Mouse (Mus musculus) midbrain, embryonic 10.5 days (tissue): ENCODE results near the gene Dmac2. TPM values are rescaled to one million over a fixed set of nuclear protein-coding genes. Genes with fewer than 3 reads are reported as not detected.

ENCODE experiments used
- DNase-seq: peaks from one replicate; pipeline ENCODE4 v3.0.0-alpha.2; 2017; ENCODE audit warnings: low spot score
- H3K27ac ChIP-seq: fragments of 300-500 bp; sonication (generic); replicated peaks from 2 replicates; pipeline ENCODE4 v1.5.1; 2016; ENCODE audit warnings: mild to moderate bottlenecking
- H3K27me3 ChIP-seq: fragments of 300-500 bp; sonication (generic); 2 replicates; pipeline ENCODE4 v1.6.1; 2016; ENCODE audit warnings: low read depth, mild to moderate bottlenecking; ENCODE audit not compliant: poor library complexity, severe bottlenecking
- H3K36me3 ChIP-seq: fragments of 300-500 bp; sonication (generic); 2 replicates; pipeline ENCODE4 v1.6.1; 2016; ENCODE audit warnings: mild to moderate bottlenecking, moderate library complexity
- H3K4me1 ChIP-seq: fragments of 300-500 bp; sonication (generic); 2 replicates; pipeline ENCODE4 v1.6.1; 2016
- H3K4me3 ChIP-seq: fragments of 300-500 bp; sonication (generic); 2 replicates; pipeline ENCODE4 v1.5.1; 2016; ENCODE audit warnings: mild to moderate bottlenecking, moderate library complexity
- H3K9me3 ChIP-seq: fragments of 300-500 bp; sonication (generic); replicated peaks from 2 replicates; pipeline ENCODE4 v1.6.1; 2016; ENCODE audit warnings: mild to moderate bottlenecking
- WGBS: fragments of 180-500 bp; shearing (Covaris S2); methylation state at CpG from one replicate; pipeline ENCODE4 v1.1.7; 2016; 5-methylcytosine and 5-hydroxymethylcytosine counted together
- polyA plus RNA-seq: library from polyadenylated mRNA; unstranded; fragments of >200 nt; fragmentation: Nextera tagmentation; extraction: Ambion mirVana; gene quantifications from 2 replicates; pipeline ENCODE4 v1.2.1, GENCODE M21; 2016

Gene Dmac2
- polyA plus RNA-seq, 1 experiment from 2014 or later: 22.8 TPM

DNA sequence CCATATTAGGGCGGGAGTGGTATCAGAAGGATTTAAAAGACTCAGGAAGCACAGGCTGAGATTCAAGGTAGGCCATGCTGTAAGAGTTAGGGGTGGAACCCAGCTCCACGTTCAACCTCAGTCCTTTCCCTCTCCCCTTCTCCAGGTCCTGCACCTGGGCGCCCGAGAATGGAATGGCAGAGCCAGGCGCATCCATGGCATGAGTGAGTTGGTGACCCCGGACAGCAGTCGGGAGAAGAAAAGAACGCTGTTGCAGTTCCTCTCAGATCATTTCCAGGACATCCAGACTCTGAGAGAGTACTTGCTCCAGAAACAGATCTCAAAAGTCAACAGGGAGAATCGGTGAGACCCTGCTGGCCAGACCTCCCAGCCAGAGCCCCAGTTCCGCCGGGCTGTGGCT, 1.5 kb downstream of the Dmac2 start:
- no peak overlapping the region for H3K4me3 ChIP-seq
- no peaks in the 10 kb centered on the region for H3K27me3 ChIP-seq
- WGBS: 93% methylated on average over 11 of the region's 11 CpGs
- peaks cover 20% of the 10 kb centered on the region for H3K36me3 ChIP-seq
- no peak overlapping the region for H3K27ac ChIP-seq
- DNase-seq: no peak
- H3K4me1 ChIP-seq: peaks cover 15% of the 10 kb centered on the region
- no peaks in the 10 kb centered on the region for H3K9me3 ChIP-seq

DNA sequence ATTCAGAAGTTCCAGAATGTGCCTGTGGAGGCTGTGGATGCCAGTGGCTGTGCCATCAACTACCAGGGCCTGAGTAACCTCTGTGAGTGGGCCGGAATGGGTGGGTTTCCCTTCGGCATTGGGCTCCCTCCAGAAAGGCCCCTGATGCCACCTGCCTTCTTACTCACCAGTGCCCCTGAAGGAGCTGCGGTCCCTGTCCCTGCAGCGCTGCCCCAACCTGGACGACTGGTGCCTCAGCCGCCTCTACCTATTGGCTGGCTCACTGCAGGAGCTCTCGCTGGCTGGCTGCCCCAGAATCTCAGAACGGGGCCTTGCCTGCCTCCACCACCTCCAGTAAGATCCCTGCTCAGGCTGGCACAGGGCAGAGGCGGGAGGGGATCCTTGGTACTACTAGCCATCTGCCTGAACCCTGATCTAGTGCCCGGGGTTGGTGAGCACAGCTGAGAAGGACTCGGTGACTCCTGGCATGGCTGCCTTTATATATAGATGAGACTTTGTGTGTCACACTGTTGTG, 4.7 kb downstream of the Dmac2 start:
- peaks cover 24% of the 10 kb centered on the region for H3K36me3 ChIP-seq
- H3K9me3 ChIP-seq: no peaks in the 10 kb centered on the region
- peaks cover 28% of the 10 kb centered on the region for H3K4me1 ChIP-seq
- DNase-seq: no peak
- 88% methylated on average over 11 of the region's 11 CpGs for WGBS
- H3K27ac ChIP-seq: no peak overlapping the region
- peaks cover 25% of the 10 kb centered on the region for H3K27me3 ChIP-seq
- no peak overlapping the region for H3K4me3 ChIP-seq

DNA sequence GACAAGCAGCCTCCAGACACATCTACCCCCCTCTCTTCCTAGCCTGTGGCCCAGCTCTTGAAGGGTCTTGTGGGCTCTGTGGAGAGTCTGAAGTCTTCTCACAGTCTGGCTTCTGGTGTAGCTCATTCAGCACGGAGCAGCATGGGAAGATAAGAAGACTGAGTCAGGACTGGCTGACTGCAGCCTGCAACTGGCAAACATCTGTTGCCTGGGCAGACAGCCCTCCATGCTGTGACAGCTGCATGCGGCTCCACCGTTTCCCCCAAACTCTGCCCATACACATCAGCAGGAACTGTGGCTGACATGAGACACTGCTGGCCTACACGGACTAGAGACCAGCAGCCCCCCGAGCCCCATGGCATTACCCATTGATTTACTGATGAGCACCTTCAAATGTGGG, 5.6 kb downstream of the Dmac2 start:
- H3K36me3 ChIP-seq: peaks cover 31% of the 10 kb centered on the region

DNA sequence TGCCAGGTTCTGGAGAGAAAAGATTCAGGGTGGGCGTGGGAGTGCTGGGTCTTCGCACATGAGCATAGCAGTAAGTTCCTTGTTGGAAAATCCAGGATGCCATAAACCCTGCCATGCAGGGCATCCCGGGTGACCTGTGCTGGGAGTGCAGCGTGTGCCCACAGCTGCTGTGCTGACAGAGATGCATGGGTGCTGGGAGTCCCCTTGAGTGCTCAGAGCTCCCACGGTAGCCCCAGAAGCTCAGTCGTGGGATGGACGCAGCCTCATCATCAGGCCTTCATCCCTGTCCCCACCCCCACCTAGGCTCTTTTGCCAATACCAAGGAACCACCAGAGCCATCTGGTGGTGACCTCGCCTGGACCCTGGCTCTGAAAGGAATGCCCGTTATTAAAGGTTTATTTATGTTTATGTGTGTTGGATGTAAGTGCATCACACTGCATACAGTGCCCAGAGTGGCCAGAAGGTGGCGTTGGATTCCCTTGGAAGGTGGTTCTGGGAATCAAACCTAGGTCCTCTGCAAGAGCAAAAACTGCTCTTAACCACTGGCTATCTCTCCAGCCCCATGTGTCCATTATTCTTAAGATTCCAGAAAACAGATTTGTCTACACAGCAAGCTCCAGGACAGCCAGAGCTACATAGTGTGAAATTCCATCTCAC, 6.5 kb downstream of the Dmac2 start:
- peaks cover 28% of the 10 kb centered on the region for H3K27me3 ChIP-seq
- H3K9me3 ChIP-seq: no peaks in the 10 kb centered on the region
- H3K4me3 ChIP-seq: no peak overlapping the region
- peaks cover 40% of the 10 kb centered on the region for H3K36me3 ChIP-seq
- H3K4me1 ChIP-seq: peaks cover 16% of the 10 kb centered on the region
- no peak for DNase-seq
- 78% methylated on average over 10 of the region's 10 CpGs for WGBS
- H3K27ac ChIP-seq: no peak overlapping the region

More for the DNA sequence above, 5.6 kb downstream of the Dmac2 start:
- H3K4me3 ChIP-seq: no peak overlapping the region
- no peak for DNase-seq
- no peak overlapping the region for H3K27ac ChIP-seq
- 85% methylated on average over 5 of the region's 5 CpGs for WGBS
- no peaks in the 10 kb centered on the region for H3K9me3 ChIP-seq
- peaks cover 28% of the 10 kb centered on the region for H3K27me3 ChIP-seq
- H3K4me1 ChIP-seq: peaks cover 20% of the 10 kb centered on the region

DNA sequence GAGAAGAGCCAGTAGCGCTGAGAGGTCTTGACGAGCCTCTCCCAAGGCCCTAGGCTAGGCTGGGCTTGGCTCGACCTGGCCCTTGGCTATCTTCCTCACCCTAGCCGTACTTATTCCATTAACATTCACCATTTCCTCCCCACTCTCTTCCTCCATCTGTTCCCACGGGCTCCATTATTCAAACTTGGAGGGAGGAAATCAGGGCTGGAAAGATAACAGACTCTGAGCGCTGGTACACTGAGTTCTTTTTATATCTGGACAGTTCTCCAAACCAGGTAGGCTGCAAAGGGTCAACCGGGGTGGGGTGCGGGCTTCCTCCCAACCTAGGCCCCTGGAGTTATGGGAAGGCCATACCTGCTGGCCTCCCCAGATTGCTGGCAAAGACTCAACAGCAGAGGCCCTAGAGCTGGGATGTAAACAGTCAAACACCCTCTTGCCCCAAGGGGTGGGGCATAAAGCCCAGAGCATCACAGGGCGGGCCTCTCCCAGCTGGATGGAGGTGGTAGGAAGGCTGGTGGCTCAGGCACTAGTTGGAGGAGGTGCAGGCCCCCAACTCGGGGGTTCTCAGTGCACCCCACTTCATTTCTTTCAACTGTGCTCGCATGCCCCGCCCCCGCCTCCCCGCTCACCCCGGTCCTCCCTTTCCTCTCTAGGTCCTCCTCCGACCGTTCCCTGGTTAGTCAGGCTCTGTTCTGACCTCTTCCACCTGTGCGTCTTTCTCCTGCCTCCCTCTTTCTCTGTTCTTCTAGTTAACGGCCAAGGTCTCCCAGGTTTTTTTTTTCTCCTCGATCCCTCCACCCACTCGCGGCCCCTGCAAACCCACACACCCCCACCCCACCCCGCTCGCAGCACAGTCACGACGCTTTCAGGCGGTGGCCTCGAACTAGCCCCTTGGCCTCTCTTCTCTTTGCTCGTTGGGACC, 7.6 kb downstream of the Dmac2 start, which contains the start of gene B3gnt8:
Gene B3gnt8 (plus strand): TSS at position 146 of the 922 bp plus-strand sequence.
- Histone ChIP-seq H3K36me3 (peaks cover 50% of the 10 kb centered on the region), H3K9me3 (no peaks in the 10 kb centered on the region), H3K27ac (peak within 1 kb of the TSS; percentile 39; the same call in 1 of the 2 replicates), H3K27me3 (peaks cover 28% of the 10 kb centered on the region), H3K4me1 (peaks cover 16% of the 10 kb centered on the region), H3K4me3 (peak within 1 kb of the TSS; percentile 49)
- 23% methylated on average over 29 of the region's 29 CpGs for WGBS
- DNase-seq: no peak

DNA sequence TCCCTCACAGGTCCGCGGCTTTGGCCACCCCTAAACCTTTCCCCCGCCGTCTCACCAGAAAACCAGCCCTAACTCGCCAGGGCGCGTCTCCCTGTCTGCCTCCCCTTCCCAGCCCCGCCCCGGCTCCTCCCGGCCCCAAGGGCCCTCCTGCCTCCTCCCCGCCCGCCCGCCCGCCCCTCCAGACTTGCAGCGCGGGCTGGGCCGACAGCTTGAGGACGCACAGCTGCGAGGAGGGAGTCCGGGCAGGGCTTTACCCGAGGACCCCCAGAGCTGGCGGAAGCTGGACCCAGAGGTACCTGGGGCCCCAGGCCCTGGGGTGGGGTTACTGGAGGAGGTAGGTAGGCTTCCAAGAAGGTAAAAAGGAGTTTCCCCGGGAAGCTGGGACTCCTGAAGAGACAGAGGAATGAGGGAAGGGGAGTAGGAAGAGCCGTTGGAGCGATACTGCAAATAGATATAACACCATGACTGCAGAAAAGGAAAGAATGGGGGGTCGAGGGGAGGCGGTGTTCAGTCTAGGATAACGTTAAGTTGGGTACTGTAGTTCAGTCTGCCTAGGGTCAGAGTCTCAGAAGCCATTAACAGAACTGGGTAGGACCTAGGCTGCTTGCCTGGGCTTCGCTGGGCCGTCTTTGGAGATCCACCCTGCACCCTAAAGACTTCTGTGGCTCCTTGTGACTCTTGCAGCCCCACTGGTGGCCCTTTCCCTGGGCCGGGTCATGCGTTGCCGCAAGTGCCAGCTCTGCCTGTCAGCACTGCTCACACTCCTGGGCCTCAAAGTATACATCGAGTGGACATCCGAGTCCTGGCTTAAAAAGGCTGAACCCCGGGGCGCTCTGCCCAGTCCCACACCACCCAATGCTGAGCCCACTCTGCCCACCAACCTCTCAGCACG, 8.5 kb downstream of the Dmac2 start:
- peak overlapping the region; percentile 39; the same call in 1 of the 2 replicates for H3K27ac ChIP-seq
- H3K9me3 ChIP-seq: no peaks in the 10 kb centered on the region
- peaks cover 16% of the 10 kb centered on the region for H3K4me1 ChIP-seq
- WGBS: 21% methylated on average over 34 of the region's 38 CpGs
- DNase-seq: peak; percentile 59
- H3K36me3 ChIP-seq: peaks cover 48% of the 10 kb centered on the region
- peaks cover 28% of the 10 kb centered on the region for H3K27me3 ChIP-seq
- peak overlapping the region; percentile 49 for H3K4me3 ChIP-seq

DNA sequence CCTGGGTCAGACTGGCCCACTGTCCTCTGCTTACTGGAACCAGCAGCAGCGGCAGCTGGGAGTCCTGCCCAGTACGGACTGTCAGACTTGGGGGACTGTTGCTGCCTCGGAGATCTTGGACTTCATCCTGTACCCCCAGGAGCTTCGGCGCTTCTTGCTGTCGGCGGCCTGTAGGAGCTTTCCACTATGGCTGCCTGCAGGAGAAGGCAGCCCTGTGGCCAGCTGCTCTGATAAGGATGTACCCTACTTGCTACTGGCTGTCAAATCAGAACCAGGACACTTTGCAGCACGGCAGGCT, 9.1 kb downstream of the Dmac2 start:
- no peak for DNase-seq
- Histone ChIP-seq H3K9me3 (no peaks in the 10 kb centered on the region), H3K4me1 (peaks cover 16% of the 10 kb centered on the region), H3K27ac (no peak overlapping the region), H3K27me3 (peaks cover 28% of the 10 kb centered on the region), H3K4me3 (no peak overlapping the region), H3K36me3 (peaks cover 54% of the 10 kb centered on the region)
- WGBS: 70% methylated on average over 8 of the region's 8 CpGs

DNA sequence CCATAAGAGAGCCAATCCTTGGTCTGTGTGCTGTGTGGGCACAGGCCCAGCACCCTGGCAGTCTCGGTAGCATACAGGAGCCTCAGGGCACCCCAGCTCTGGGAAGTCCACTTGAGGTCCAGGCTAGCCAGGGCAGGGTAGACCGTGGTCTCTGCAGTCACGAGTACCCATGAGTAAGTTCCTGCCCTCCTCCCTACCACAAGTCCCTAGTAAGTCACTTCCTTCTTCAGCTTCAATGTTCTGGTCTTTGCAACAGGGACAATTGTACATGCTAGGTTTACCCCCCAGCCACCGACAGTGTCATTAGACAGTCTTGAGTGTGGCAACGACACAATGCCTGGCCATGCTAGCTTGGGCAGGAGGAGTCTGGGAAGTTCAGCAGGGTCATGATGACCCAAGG, 13.5 kb downstream of the Dmac2 start:
- Histone ChIP-seq H3K9me3 (no peaks in the 10 kb centered on the region), H3K4me1 (peaks cover 5% of the 10 kb centered on the region), H3K27me3 (peaks cover 16% of the 10 kb centered on the region), H3K27ac (no peak overlapping the region), H3K4me3 (no peak overlapping the region), H3K36me3 (peaks cover 57% of the 10 kb centered on the region)
- no peak for DNase-seq
- WGBS: 95% methylated on average over 5 of the region's 5 CpGs

DNA sequence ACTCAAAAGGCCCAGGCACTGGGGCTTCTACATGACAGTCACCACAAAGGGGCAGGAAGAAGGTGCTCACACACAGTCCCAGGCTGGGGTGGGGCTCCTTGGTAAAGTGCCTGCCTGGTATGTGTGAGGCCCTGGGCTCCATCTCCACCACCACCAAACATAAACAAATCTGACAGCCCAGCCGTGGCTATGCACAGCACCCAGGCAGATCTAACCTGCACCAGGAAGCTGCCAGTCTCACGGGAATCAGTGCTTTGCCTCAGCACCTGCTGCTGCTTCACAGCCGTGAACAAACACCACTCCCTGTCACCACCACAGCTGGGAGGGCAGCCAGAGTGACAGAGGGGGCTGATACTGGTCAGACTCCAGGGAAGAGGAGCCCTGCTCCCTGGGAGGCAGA, 17.2 kb downstream of the Dmac2 start:
- no peaks in the 10 kb centered on the region for H3K9me3 ChIP-seq
- no peak overlapping the region for H3K27ac ChIP-seq
- peaks cover 46% of the 10 kb centered on the region for H3K36me3 ChIP-seq
- no peaks in the 10 kb centered on the region for H3K27me3 ChIP-seq
- 67% methylated on average over 3 of the region's 3 CpGs for WGBS
- H3K4me1 ChIP-seq: no peaks in the 10 kb centered on the region
- no peak overlapping the region for H3K4me3 ChIP-seq
- no peak for DNase-seq

DNA sequence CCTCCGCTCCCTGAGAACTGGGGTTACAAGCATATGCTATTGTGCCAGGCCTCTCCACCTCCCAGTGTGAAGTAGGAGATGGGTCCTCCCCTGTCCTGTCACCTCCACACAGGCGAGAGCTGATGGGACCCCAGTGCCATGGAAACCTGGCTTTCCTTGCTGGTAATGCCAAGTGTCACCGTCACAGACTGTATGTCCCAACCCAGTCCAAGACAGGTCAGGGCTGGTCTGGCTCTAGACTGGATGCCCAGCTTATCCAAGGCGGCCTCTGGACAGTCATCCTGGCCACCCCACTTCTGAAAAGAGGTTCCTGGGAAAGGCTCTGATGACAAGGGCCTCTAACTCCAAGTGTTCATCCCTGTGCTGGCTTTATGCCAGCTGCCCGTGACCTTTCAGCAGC, 17.9 kb downstream of the Dmac2 start:
- Histone ChIP-seq H3K27me3 (no peaks in the 10 kb centered on the region), H3K27ac (no peak overlapping the region), H3K4me3 (no peak overlapping the region), H3K36me3 (peaks cover 40% of the 10 kb centered on the region), H3K9me3 (no peaks in the 10 kb centered on the region), H3K4me1 (no peaks in the 10 kb centered on the region)
- WGBS: 93% methylated on average over 5 of the region's 5 CpGs
- DNase-seq: no peak

DNA sequence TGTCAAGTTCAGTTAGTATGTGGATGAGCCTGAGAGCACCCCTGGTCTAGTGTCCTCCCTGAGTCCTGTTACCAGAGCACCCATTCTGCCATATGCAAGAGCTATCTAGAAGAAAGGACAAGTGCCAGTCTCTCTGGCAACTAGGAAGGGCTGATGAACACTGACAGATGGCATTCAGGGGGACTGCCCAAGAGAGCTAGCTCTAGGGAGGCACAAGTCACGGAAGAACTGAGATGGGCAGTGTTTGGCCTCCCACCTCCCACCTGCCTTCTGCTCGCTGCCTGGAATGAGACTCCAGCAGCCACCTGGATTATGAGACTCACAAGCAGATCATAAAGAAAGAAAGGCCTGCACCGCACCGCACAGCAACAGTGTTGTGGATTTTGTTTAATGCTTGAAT, 20.5 kb downstream of the Dmac2 start:
- H3K27ac ChIP-seq: no peak overlapping the region
- no peak overlapping the region for H3K4me3 ChIP-seq
- H3K27me3 ChIP-seq: no peaks in the 10 kb centered on the region
- peaks cover 32% of the 10 kb centered on the region for H3K36me3 ChIP-seq
- H3K9me3 ChIP-seq: no peaks in the 10 kb centered on the region
- H3K4me1 ChIP-seq: no peaks in the 10 kb centered on the region
- 93% methylated on average over 4 of the region's 4 CpGs for WGBS
- DNase-seq: no peak

DNA sequence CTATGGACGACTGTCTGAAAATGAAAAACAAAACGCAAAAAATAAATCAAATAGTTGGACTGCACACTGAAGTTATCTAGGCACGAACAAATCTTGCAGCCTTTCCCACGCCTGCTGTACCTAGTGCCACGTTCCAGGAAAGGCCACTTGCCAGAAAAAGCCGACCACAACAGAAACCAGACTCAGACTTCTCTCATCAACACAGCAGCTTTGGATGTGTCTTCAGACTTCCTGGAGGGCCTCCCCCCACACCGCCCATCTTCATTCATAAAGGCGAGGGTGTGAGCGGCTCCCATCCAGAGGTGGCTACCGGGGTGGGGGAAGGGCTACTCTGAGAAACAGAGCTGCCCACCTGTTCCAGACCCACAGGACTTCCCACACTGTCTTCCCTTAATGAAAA, 24.9 kb downstream of the Dmac2 start:
- Histone ChIP-seq H3K9me3 (no peaks in the 10 kb centered on the region), H3K36me3 (peaks cover 5% of the 10 kb centered on the region), H3K27me3 (no peaks in the 10 kb centered on the region), H3K27ac (no peak overlapping the region), H3K4me1 (peaks cover 4% of the 10 kb centered on the region), H3K4me3 (no peak overlapping the region)
- WGBS: 86% methylated on average over 10 of the region's 10 CpGs
- DNase-seq: no peak
